Mouse (Mus musculus) lung, adult 2 months (tissue): Measurements from ENCODE around the gene Iqgap1.

ENCODE experiments used
- CTCF ChIP-seq: fragments of 200-500 bp; IDR thresholded peaks from 2 replicates; pipeline ENCODE4 v1.5.1; 2011; ENCODE audit warnings: mild to moderate bottlenecking, low read length, control low read depth; ENCODE audit not compliant: insufficient read depth
- POLR2A ChIP-seq: fragments of 200-500 bp; IDR thresholded peaks from 2 replicates; pipeline ENCODE4 v1.6.1; 2011; ENCODE audit warnings: low read depth, mild to moderate bottlenecking, control low read depth, low read length, borderline replicate concordance; ENCODE audit errors: extremely low read depth

DNA sequence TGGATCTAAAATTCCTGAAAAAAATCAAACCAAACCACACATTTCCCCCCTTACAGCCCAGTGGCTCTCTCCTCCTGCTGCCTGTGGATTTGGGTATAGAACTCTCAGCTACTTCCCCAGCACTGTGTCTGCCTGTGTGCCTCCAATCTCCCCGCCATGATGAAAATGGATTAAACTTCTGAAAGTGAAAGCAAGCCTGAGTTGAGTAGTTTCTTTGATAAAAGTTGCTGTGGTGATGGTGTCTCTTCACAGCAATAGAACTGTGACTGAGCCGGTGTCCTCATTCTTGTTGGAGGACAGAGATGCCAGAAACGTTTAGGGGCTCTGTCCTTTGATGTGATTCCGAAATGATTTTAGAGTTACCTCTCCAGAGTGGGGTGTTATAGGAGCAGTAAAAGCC, 4.9 kb downstream of the Iqgap1 start:
- no peak for TF ChIP-seq POLR2A
- TF ChIP-seq CTCF, result no peak
